Mouse (Mus musculus) lung, postnatal 4 days (tissue): Measurements from ENCODE around the gene Gm9046.
"Not testable (repeated sequence)": the region's sequence is repeated elsewhere in the genome, so short reads cannot be mapped to it uniquely, and the experiment has no call there.

Source experiments
- DNase-seq, 2 experiments: peaks; one replicate each; pipeline ENCODE4 v3.0.0; 2021

Gm9046 gene

DNA sequence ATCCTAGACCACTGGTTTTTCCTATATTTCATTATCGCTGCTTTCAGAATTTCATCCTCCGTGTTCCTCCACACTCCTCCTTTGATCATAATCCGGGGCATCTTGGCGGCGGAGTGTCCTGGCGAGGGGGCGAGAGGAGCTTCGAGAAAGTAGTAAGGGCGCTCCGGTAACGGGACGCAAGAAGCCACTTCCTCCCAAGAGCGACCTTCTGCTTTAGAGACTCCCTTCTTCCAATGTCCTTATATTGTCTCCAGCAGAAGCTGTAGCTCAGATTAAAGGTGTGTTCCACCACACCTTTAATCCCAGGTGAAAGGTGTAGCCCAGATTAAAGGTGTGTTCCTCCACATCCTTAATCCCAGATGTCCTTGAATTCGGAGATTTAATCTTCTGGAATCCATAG is at the start of gene Gm9046:
Gene Gm9046, minus strand, starts transcription at position 101 of the 400 bp plus-strand sequence.
- DNase-seq, result not testable (repeated sequence)

DNA sequence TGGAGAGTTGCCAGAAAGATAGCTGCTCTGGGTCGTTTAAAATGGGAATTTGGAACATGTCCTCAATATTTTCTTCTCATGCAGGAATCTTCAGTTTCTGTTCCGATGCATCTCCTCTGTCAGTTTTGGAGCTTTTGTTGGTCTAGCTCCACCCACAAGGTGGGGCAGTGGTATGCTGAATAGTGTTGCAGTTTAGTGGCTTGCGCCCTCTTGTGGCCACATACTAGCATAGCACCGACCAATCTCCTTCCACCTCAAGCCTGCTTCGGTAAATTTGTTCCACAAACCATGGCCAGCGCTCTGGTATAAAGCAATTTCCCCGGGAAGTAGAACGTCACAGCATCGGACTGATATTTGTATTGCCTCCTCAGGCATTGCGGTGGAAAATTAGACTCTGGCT is 27.4 kb upstream of the Gm9046 start:
- peak; percentile 81 to 86 for DNase-seq

DNA sequence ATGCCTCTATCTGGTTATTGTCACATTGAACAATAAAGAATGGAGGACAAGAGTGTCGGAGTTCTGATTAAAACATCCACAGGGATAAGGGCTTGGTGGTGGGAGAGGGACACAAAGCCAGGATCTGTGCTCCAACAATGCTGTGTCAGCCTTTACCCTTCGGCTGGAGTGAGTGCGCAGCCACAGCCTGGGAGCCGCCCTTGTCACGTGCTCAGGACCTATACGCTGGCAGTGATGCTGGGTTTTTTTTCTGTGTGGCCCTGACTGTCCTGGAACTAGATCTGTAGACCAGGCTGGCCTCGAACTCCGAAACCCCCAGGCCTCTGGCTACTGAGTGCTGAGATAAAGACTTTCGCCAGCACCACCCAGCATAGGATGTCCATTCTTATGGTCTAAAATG is 26.5 kb upstream of the Gm9046 start:
- DNase-seq, result no peak

GRCm38 (mm10) chr10:118354005-118354404 is 10.9 kb upstream of the Gm9046 start, which contains the start of gene Gm9049:
TSS of gene Gm9049 (minus strand) at chr10:118354105.
- not testable (repeated sequence) for DNase-seq

DNA sequence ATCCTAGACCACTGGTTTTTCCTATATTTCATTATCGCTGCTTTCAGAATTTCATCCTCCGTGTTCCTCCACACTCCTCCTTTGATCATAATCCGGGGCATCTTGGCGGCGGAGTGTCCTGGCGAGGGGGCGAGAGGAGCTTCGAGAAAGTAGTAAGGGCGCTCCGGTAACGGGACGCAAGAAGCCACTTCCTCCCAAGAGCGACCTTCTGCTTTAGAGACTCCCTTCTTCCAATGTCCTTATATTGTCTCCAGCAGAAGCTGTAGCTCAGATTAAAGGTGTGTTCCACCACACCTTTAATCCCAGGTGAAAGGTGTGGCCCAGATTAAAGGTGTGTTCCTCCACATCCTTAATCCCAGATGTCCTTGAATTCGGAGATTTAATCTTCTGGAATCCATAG is 5.5 kb upstream of the Gm9046 start, which contains the start of gene Gm9048:
Gene Gm9048, minus strand, starts transcription at position 101 of the 400 bp plus-strand sequence.
- not testable (repeated sequence) for DNase-seq

DNA sequence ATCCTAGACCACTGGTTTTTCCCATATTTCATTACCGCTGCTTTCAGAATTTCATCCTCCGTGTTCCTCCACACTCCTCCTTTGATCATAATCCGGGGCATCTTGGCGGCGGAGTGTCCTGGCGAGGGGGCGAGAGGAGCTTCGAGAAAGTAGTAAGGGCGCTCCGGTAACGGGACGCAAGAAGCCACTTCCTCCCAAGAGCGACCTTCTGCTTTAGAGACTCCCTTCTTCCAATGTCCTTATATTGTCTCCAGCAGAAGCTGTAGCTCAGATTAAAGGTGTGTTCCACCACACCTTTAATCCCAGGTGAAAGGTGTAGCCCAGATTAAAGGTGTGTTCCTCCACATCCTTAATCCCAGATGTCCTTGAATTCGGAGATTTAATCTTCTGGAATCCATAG is 5.3 kb downstream of the Gm9046 start, which contains the start of gene Gm9045:
Gene Gm9045, minus strand, starts transcription at position 101 of the 400 bp plus-strand sequence.
- not testable (repeated sequence) for DNase-seq

- DNase-seq, result not testable (repeated sequence)
These were observed 10.7 kb downstream of the Gm9046 start, which contains the start of gene Gm9044 for GRCm38 (mm10) chr10:118332308-118332707. TSS of gene Gm9044 (minus strand) at chr10:118332408.

GRCm38 (mm10) chr10:118326869-118327268 is 16.2 kb downstream of the Gm9046 start, which contains the start of gene Gm9040:
TSS of gene Gm9040 (minus strand) at chr10:118326969.
- DNase-seq, result not testable (repeated sequence)

- no peak for DNase-seq
These were observed 24.0 kb downstream of the Gm9046 start for GRCm38 (mm10) chr10:118319024-118319423.

- not testable (repeated sequence) for DNase-seq
These were observed 40.9 kb downstream of the Gm9046 start for GRCm38 (mm10) chr10:118302133-118302532.

DNA sequence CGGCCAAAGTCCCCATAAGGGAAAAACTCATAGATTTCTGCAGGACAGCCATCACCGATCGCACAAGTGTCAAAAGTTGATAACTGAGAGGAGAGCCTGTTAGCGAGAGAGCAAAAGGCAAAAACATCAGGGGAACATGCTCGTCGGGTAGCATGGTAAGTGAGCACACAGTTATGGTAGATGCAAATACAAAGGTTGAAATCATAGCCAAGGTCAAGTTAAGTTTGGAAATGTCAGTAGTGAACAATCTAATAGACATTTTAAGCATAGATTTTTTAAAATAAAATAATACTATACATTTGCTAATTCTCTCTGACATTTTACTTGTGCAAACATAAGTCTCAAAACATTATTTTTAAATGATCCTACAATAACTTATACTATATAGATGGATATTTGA is 48.1 kb downstream of the Gm9046 start, which contains the start of gene Iltifb:
Gene Iltifb, minus strand, starts transcription at position 101 of the 400 bp plus-strand sequence.
- no peak for DNase-seq
